Mouse (Mus musculus): ENCODE data around the gene Ahnak. TPM values are rescaled to one million over a fixed set of nuclear protein-coding genes. Genes with fewer than 3 reads are reported as not detected.
"Not testable (repeated sequence)": the region's sequence is repeated elsewhere in the genome, so short reads cannot be mapped to it uniquely, and the experiment has no call there.

Ahnak gene
- polyA plus RNA-seq, 1 experiment = 8.0 TPM

DNA sequence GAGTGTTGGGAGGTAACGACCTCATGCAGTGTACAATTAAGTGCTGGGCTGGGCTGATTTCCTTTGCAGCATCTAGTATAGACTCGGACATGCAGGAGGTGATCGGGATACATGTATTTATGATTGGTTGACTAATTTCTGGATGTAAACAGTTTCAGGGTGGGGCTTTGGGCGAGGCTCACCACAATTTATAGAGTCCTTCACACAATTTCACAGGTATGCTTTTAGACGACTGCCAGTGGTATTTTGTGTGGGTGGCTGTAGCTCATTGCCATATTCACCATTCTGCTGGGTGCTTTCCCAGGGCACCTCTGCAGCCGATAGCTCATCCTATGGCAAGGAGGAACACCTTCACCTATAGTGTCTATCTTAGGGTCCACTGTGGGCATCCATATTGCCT lies 9.5 kb downstream of the Ahnak start:
- Histone ChIP-seq H3K4me3 (ENCODE audit: extremely low read depth, insufficient read depth, insufficient read length) (no peak overlapping the region), H3K4me1 (ENCODE audit: control insufficient read depth, insufficient read depth, insufficient read length) (peaks cover 17% of the 10 kb centered on the region; the same call in 1 of the 2 replicates), H3K27me3 (ENCODE audit: control insufficient read depth, insufficient read depth, low read length) (no peaks in the 10 kb centered on the region), H3K27ac (ENCODE audit: insufficient read depth, low read length) (no peak overlapping the region), H3K36me3 (ENCODE audit: control insufficient read depth, insufficient read depth, low read length) (peaks cover 7% of the 10 kb centered on the region)
- no peak for TF ChIP-seq CTCF (IDR thresholded peaks at IDR 0.05; ENCODE audit: extremely low read depth, insufficient read depth, insufficient read length, insufficient replicate concordance)
- no peak for TF ChIP-seq POLR2A (IDR thresholded peaks at IDR 0.05; ENCODE audit: low read depth, low read length)
- DNase-seq (ENCODE audit: low read depth in 1 of 2, low spot score in 2 of 2) = no peak
- 68% methylated on average over 6 of the region's 6 CpGs for WGBS

DNA sequence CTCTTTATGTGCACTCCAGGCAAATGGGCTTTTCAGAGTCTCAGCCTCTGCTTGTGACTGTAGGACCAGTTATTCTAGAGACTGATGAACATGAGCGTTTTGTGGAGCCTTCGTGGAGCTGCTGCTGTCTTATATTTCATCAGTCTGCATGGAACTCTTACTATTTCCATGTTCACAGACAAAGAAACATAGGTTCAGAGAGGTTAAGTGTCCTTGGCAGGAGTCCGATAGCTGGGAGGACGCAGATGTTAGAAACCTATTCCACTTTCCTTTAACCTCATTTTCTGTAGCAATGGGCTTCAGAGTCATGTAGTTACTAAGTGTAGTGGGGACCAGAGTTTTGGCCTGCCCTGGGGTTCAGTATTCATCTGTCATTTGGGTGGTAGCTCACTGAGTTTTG lies 10.1 kb downstream of the Ahnak start:
- H3K4me1 ChIP-seq (ENCODE audit: control insufficient read depth, insufficient read depth, insufficient read length) = peaks cover 17% of the 10 kb centered on the region; the same call in 1 of the 2 replicates
- H3K36me3 ChIP-seq (ENCODE audit: control insufficient read depth, insufficient read depth, low read length) = peaks cover 7% of the 10 kb centered on the region
- H3K27me3 ChIP-seq (ENCODE audit: control insufficient read depth, insufficient read depth, low read length) = no peaks in the 10 kb centered on the region
- no peak overlapping the region for H3K4me3 ChIP-seq (ENCODE audit: extremely low read depth, insufficient read depth, insufficient read length)
- 88% methylated on average over 4 of the region's 4 CpGs for WGBS
- DNase-seq (ENCODE audit: low read depth in 1 of 2, low spot score in 2 of 2) = no peak
- no peak overlapping the region for H3K27ac ChIP-seq (ENCODE audit: insufficient read depth, low read length)
- TF ChIP-seq POLR2A (IDR thresholded peaks at IDR 0.05; ENCODE audit: low read depth, low read length) = no peak
- no peak for TF ChIP-seq CTCF (IDR thresholded peaks at IDR 0.05; ENCODE audit: extremely low read depth, insufficient read depth, insufficient read length, insufficient replicate concordance)

DNA sequence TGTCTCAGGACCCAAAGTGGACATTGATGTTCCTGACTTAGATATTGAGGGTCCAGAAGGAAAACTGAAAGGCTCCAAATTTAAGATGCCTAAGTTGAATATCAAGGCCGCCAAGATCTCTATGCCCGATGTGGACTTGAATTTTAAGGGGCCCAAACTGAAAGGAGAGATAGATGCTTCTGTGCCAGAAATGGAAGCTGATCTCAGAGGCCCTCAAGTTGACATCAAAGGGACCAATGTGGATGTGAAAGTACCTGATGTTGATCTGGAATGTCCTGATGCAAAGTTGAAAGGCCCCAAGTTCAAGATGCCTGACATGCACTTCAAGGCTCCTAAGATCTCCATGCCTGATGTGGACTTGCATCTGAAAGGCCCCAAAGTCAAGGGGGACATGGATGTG lies 17.8 kb downstream of the Ahnak start:
- not testable (repeated sequence) for H3K27me3 ChIP-seq (ENCODE audit: control insufficient read depth, insufficient read depth, low read length); DNase-seq (ENCODE audit: low read depth in 1 of 2, low spot score in 2 of 2); H3K27ac ChIP-seq (ENCODE audit: insufficient read depth, low read length); H3K4me3 ChIP-seq (ENCODE audit: extremely low read depth, insufficient read depth, insufficient read length); H3K4me1 ChIP-seq (ENCODE audit: control insufficient read depth, insufficient read depth, insufficient read length); H3K36me3 ChIP-seq (ENCODE audit: control insufficient read depth, insufficient read depth, low read length)
- 93% methylated on average over 2 of the region's 2 CpGs for WGBS

DNA sequence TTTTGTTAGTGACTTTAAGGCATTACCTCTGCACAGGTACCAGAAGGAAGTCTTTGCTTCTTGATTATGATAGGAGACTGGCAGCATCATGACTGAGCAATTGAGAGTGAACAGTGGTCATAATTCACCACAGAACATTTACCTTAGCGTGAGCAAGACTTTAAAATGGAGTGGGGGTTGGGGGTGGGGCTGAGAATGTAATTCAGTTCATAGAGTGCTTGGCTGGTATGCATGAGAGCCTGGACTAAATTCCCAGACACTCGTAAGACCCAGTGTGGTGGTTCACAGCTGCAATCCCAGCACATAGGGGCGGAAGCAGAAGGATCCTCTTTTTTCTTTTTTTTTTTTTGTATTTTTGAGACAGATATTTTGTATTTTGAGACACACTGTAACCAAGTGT lies 30.2 kb downstream of the Ahnak start:
- no peak overlapping the region for H3K27ac ChIP-seq (ENCODE audit: insufficient read depth, low read length)
- WGBS = 89% methylated on average over 3 of the region's 3 CpGs

DNA sequence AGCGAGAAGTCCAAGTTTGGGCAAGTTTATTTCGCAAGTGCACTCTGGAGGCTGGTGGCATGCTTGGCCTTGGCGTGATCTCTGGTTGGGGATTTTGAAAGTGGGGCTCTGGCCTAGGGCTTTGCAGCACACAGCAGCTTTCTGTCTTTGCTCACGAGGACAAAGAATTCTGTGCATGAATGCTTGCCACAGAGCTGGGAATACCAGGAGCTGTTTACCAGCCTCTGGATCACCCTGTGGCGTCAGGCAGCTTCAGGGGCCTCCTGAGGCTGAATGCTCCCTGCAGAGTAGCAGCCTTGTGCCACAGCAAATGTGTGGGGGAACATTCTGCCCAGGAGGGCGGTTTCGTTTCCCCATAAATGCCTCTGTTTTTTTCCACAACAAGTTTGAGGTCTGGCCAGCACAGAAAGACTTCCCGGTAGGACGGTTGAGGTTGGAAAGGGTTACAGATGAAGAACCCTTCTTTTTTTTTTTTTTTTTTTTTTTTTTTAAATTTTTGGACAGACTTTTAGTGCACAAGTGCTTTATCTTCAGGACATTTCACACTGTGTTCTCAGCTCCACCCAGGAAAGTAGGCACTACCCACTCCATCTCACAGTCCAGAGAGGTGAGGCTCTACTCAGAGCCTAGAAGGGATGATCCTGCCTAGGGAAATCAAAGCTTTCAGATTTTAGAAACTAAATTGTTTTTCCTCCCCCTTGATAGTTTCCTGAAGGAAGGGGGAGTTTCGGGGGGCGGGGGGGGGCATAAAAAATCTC lies 34.1 kb downstream of the Ahnak start:
- peak; percentile 46 to 54 for DNase-seq (ENCODE audit: low read depth in 1 of 2, low spot score in 2 of 2)
- H3K27me3 ChIP-seq (ENCODE audit: control insufficient read depth, insufficient read depth, low read length) = no peaks in the 10 kb centered on the region
- peak overlapping the region; percentile 58 for H3K27ac ChIP-seq (ENCODE audit: insufficient read depth, low read length)
- TF ChIP-seq CTCF (IDR thresholded peaks at IDR 0.05; ENCODE audit: extremely low read depth, insufficient read depth, insufficient read length, insufficient replicate concordance) (no peak), POLR2A (IDR thresholded peaks at IDR 0.05; ENCODE audit: low read depth, low read length) (no peak)
- no peaks in the 10 kb centered on the region for H3K36me3 ChIP-seq (ENCODE audit: control insufficient read depth, insufficient read depth, low read length)
- 36% methylated on average over 11 of the region's 11 CpGs for WGBS
- peaks cover 12% of the 10 kb centered on the region for H3K4me1 ChIP-seq (ENCODE audit: control insufficient read depth, insufficient read depth, insufficient read length)
- no peak overlapping the region for H3K4me3 ChIP-seq (ENCODE audit: extremely low read depth, insufficient read depth, insufficient read length)

More for the DNA sequence above, 30.2 kb downstream of the Ahnak start:
- H3K27me3 ChIP-seq (ENCODE audit: control insufficient read depth, insufficient read depth, low read length) = no peaks in the 10 kb centered on the region
- no peak for DNase-seq (ENCODE audit: low read depth in 1 of 2, low spot score in 2 of 2)
- TF ChIP-seq POLR2A (IDR thresholded peaks at IDR 0.05; ENCODE audit: low read depth, low read length) (no peak), CTCF (IDR thresholded peaks at IDR 0.05; ENCODE audit: extremely low read depth, insufficient read depth, insufficient read length, insufficient replicate concordance) (no peak)
- H3K36me3 ChIP-seq (ENCODE audit: control insufficient read depth, insufficient read depth, low read length) = peaks cover 3% of the 10 kb centered on the region; the same call in 1 of the 2 replicates
- H3K4me3 ChIP-seq (ENCODE audit: extremely low read depth, insufficient read depth, insufficient read length) = no peak overlapping the region
- peaks cover 12% of the 10 kb centered on the region for H3K4me1 ChIP-seq (ENCODE audit: control insufficient read depth, insufficient read depth, insufficient read length)

DNA sequence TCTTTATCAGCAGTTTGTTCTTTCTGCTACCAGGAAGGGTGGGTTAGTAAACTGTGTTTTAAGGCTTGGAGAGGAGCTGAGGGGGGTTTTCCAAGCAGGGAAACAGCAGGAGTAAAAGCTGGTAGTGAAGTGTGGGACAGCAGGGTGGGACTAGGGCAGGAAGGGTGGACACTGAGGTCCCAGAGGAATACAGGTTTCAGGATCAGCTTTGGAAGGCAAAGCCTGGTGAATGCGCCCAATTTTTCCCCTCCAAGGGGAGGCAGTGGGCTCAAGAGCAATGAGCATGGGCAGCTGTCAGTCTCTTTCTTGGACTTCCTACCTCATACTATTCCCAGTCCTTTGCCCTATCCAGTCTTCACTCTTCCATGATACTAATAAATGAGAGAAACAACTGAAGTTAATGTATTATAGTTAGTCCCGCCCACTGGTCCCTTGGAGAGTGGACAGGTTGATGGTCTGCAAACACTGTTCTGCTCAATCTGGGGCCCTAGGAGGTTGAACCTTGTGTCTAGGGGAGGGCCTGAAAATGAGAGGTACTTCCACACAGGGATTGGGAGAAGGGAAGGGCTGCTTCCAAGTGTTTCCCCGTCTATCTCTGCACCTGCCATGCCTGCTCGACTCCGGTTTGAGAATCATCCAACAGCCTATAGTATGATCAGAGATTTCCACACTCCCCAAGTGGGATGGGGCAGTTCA lies 36.6 kb downstream of the Ahnak start:
- TF ChIP-seq CTCF (IDR thresholded peaks at IDR 0.05; ENCODE audit: extremely low read depth, insufficient read depth, insufficient read length, insufficient replicate concordance) = no peak
- Histone ChIP-seq H3K4me1 (ENCODE audit: control insufficient read depth, insufficient read depth, insufficient read length) (peaks cover 12% of the 10 kb centered on the region), H3K4me3 (ENCODE audit: extremely low read depth, insufficient read depth, insufficient read length) (no peak overlapping the region), H3K27me3 (ENCODE audit: control insufficient read depth, insufficient read depth, low read length) (no peaks in the 10 kb centered on the region), H3K27ac (ENCODE audit: insufficient read depth, low read length) (no peak overlapping the region), H3K36me3 (ENCODE audit: control insufficient read depth, insufficient read depth, low read length) (no peaks in the 10 kb centered on the region)
- 95% methylated on average over 5 of the region's 5 CpGs for WGBS
- DNase-seq (ENCODE audit: low read depth in 1 of 2, low spot score in 2 of 2) = no peak

DNA sequence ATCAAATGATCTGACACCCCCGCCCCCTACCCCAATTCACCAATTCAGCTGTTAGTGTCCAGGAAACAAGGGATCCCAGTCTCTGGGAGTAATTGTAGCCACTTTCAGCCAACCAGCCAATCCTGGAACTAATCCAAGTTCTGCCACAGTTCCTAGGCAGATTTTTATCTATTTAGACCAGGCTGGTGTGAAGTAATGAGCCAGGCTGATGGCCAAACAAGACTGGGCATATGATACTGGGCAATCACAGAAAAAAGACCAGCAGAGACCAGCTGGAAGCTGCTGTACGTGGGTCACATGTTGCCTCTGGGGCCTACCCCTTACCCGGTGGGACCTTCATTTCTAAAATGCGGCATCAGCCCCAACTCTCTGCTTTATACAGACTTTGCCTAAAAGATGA lies 37.5 kb downstream of the Ahnak start:
- no peak for DNase-seq (ENCODE audit: low read depth in 1 of 2, low spot score in 2 of 2)
- peaks cover 12% of the 10 kb centered on the region for H3K4me1 ChIP-seq (ENCODE audit: control insufficient read depth, insufficient read depth, insufficient read length)
- 89% methylated on average over 4 of the region's 4 CpGs for WGBS
- H3K27ac ChIP-seq (ENCODE audit: insufficient read depth, low read length) = no peak overlapping the region
- no peak overlapping the region for H3K4me3 ChIP-seq (ENCODE audit: extremely low read depth, insufficient read depth, insufficient read length)
- H3K27me3 ChIP-seq (ENCODE audit: control insufficient read depth, insufficient read depth, low read length) = no peaks in the 10 kb centered on the region
- TF ChIP-seq POLR2A (IDR thresholded peaks at IDR 0.05; ENCODE audit: low read depth, low read length) = no peak
- TF ChIP-seq CTCF (IDR thresholded peaks at IDR 0.05; ENCODE audit: extremely low read depth, insufficient read depth, insufficient read length, insufficient replicate concordance) = no peak
- no peaks in the 10 kb centered on the region for H3K36me3 ChIP-seq (ENCODE audit: control insufficient read depth, insufficient read depth, low read length)
